Mouse (Mus musculus) Muller cell, postnatal 12 days (primary cell): Measurements from ENCODE around the gene Rpa2.

Experiments used
- DNase-seq: peaks from one replicate; pipeline ENCODE4 v3.0.0-alpha.2; 2015; ENCODE audit errors: inconsistent ontology term

Rpa2 gene

DNA sequence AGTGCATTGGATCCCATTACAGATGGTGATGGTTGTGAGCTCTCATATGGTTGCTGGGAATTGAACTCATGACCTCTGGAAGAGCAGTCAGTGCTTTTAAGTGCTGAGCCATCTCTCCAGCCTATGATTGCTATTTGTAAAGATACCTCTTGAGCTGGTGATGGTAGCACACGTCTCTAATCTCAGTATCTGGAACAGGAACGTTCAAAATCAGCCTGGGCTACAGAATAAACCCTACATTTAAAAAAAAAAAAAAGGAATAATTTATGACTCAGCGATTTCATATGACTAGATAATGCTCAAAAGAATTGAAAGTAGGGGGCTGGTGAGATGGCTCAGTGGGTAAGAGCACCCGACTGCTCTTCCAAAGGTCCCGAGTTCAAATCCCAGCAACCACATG, 35.1 kb downstream of the Rpa2 start:
- no peak for DNase-seq

DNA sequence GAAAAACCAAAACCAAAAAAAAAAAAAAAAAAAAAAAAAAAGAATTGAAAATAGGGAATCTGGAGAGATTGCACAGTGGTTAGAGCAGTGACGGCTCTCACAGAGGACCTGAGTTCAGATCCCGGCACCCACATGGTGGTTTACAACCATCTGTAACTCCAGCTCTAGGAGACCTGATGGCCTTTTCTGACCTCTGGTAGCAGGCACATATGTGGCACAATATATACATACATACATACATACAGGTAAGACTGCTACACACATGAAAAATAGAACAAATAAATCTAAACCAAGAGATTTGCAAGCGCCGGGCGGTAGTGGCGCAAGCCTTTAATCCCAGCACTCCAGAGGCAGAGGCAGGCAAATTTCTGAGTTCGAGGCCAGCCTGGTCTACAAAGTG, 35.7 kb downstream of the Rpa2 start:
- DNase-seq, result no peak

DNA sequence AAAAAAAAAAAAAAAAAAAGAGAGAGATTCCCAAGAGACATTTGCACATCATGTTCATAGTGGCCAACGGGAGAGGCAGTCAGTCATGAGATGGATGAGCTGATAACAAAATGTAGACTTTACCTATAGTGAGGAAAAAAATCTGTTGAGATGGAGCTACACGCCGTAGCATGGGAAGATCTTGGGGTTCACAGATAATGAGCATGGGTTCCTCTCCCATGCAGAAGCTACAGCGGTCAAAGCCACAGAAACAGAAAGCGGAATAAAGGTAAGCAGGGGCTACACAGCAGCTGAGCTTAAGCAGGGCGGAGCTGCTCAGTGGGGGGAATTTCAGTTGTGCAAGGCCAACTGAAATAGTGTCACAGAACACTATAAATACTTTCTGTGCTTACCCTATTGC, 36.2 kb downstream of the Rpa2 start:
- no peak for DNase-seq

DNA sequence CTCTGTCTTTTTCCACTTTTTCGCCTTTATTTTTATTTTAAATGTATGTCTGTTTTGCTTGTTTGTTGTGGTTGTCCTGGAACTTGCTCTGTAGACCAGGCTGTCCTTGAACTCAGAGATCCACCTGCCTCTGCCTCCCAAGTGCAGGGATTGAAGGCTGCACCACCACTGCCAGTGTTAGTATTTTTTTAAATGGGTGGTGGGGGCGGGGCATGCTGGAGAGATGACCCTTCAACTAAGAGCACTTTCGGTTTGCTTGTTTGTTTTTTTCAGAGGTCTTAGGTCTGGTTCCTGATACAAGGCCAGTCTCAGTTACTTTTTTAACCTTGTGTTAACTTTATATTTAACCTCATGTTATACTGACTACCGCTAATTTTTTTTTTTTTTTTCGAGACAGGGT, 37.0 kb downstream of the Rpa2 start:
- no peak for DNase-seq

DNA sequence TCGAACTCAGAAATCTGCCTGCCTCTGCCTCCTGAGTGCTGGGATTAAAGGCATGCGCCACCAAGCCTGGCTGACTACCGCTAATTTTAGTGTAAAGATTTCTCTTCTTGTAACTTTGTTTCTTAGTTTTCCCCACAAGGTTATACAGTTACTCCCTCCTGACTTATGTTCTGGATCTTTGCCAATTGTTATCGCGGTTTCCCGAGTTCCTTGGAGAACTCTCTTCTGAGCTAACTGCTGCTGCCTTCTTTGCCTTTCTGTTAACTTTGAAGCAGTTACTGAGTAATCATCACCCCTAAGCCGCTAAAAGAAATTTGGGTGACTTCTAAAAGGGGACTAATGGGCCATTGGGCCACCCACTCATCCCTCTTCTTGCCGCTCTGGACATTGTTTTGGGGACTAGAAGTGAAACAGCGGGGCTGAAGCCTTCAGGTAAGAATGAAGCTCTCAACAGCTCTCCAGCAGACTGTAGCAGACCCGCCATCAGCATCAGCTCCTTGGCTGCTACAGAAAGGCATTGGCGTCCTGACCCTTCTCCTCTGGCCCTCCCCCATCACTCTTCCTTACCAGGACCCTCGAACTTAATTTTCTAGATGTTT, 37.6 kb downstream of the Rpa2 start:
- no peak for DNase-seq

DNA sequence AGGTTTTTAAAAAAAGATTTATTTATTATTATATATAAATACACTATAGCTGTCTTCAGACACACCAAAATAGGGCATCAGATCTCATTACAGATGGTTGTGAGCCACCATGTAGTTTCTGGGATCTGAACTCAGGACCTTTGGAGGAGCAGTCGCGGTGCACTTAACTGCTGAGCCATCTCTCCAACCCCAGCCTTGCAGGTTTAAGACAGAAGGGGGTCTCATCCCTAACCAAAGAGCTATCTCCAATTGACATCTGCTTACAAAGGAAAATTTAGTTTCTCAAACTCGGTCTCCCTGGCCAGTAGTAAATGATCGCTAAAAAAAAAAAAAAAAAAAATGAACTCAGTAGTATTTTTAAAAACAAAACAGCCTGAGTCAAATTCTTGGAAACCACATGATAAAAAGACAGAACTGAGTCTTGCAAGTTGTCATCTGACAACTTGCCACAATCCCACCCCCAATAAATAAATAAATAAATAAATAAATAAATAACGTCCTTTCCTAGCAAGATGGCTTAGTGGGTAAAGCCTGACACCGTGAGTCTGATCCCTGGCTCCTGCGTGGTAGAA, 38.6 kb downstream of the Rpa2 start:
- no peak for DNase-seq

DNA sequence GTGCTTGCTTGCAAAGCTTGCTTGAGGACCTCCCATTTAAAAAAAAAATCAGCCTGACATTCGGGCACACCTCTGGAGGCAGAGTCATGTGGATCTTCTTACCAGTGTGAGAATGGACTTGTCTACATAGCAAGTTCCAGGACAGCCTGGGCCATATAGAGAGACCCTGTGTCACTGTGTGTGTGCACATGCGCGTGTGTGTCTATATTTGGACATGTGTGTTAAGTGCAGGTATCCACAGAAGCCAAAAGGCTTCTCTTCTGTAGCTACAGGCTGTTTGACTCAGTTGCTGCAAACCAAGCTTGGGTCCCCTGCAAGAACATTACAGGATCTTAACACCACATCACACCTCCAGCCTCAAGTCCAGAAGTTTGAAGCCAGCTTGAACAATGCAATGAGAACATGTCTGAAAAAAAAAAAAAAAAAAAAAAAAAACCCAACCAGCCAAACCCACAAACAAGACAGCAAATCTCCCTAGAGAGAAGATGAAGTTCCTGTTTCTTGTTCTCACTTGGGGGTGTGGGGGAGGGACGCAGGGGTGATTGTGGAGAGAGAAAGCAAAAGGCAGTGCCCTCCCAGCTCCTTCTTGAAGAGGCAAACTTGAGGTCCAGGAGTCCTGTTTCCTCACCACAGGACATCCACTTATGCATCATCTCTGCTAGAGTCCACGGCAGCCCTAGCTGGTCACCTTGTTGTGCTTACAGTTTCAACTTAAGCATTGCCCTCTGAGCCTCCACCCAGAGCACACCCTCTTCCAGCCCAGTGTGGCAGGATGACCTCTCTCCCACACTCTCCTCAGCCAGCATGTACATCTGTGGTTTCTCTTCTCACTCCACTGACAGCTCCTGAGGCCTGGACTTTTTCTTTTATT, 39.9 kb downstream of the Rpa2 start:
- DNase-seq, result no peak

DNA sequence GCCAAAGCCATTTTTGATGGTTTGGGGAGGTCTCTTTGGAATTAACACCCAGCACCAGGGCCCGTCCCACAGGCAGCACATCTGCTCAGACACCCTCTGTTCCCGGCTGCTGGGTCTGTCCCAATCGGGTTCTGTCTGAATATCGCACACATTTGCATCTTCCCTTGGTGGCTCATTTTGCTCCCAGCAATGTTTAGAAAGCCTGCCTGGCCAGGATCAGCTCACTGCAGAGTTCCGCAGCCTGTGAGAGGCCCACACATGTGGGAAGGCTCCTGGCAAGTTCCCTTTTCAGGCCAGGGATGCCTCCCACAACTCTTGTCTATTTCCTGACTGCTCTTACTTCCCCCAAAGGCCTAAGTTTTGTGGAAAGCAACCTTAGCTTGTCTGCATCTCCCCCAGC, 41.5 kb downstream of the Rpa2 start:
- no peak for DNase-seq

DNA sequence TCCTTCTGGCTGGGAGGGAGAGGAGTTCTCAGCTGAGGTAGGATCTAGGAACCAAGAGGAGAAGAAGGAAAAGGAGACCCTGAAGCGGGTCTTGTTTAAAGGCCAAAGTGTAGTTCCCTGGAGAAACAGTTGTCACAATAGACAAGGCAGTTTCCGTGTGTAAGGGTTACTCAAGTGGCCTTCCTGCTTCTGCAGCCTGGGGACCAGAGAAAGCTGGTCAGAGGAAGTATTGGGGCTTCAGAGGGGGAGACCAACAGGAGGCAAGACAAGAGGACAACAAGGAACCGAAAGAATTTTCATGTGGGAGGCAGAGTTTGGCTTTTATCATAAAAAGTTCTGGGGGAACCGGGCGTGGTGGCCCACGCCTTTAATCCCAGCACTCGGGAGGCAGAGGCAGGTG, 48.3 kb downstream of the Rpa2 start:
- no peak for DNase-seq

DNA sequence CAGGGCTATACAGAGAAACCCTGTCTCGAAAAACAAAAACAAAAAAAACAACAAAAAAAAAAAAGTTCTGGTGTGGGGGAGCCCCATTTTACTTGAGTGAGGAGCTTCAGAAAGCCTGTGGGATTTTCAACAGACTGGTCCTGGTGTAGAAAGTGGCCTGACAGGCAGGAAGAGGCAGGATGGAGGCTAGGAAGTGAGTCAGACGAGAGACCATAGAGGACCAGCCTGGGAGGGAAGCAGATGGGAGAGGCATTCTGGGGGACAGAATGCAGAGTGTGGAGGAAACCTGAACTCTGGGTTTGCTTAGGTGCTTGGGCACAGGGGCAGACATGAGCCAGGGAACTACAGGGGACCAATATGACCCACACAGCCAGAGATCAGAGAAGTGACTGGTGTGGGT, 48.7 kb downstream of the Rpa2 start:
- no peak for DNase-seq

DNA sequence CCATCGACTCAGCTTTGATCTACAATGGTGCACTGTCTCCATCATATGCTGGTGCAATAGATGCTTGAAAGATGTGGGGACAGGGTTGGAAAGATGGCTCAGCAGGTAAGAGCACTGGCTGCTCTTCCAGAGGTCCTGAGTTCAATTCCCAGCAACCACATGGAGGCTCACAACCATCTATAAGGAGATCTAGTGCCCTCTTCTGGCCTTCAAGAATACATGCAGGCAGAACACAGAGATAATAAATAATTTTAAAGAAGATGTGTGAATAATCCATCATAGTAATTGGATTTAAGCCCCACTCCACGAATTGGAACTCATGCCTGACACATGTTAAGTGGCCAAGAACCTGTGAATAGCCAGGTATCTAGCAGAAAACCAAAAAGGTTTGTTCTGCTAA, 50.3 kb downstream of the Rpa2 start:
- no peak for DNase-seq

DNA sequence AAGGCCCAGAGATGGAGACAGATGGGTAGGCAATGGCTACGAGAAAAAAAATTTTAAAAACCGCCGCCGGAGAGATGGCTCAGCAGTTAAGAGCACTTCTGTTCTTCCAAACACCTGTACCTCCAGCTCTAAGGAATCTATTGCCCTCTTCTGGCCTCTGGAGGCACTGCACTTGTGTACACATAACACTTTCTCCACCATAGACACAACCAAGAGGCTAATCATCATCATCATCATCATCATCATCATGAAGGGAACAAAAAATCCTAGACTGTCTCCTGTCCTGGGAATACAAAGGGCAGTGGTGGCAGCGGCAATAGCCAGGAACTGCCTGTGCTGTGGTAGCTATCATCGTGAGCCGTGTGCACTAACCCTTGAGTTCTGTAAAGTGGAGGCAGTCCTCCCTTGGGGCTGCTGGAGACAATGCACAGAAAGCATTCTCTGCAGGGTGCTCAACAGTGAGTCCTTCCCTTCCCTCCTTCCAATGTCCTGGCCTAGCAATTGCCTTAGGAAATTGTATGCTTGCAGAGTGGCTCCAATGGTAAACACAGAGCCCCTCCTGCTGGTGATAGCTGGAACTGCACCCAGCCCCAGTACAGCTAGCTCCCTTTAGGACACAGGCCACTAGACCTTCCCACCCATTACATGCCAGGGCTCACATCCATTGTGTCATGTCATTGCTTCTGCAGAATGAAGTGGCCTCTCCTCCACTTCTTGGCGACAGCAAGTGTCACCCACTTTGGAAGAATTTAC, 55.7 kb downstream of the Rpa2 start:
- peak; percentile 45 for DNase-seq
